Mouse (Mus musculus) forebrain, embryonic 13.5 days (tissue): ENCODE measurements around the gene Ndn. TPM values are rescaled to one million over a fixed set of nuclear protein-coding genes. Genes with fewer than 3 reads are reported as not detected.

Experiments
- ATAC-seq: fragments of 200-750 bp; cut with Nextera tagmentation; 2 replicates; pipeline ENCODE4 v1.8.0; 2017
- H3K27ac ChIP-seq: fragments of 300-500 bp; sonication (generic); 2 replicates; pipeline ENCODE4 v1.5.1; 2015; ENCODE audit warnings: inconsistent platforms, mild to moderate bottlenecking, moderate library complexity
- H3K27me3 ChIP-seq: fragments of 300-500 bp; sonication (generic); 2 replicates; pipeline ENCODE4 v1.6.1; 2015; ENCODE audit warnings: mild to moderate bottlenecking, inconsistent platforms
- H3K36me3 ChIP-seq: fragments of 300-500 bp; sonication (generic); 2 replicates; pipeline ENCODE4 v1.6.1; 2015; ENCODE audit warnings: mild to moderate bottlenecking, inconsistent platforms; ENCODE audit not compliant: poor library complexity, severe bottlenecking
- H3K4me1 ChIP-seq: fragments of 300-500 bp; sonication (generic); 2 replicates; pipeline ENCODE4 v1.6.1; 2015; ENCODE audit warnings: inconsistent platforms
- H3K4me2 ChIP-seq: fragments of 300-500 bp; sonication (generic); 2 replicates; pipeline ENCODE4 v1.6.1; 2015; ENCODE audit warnings: inconsistent platforms, mild to moderate bottlenecking, moderate library complexity
- H3K4me3 ChIP-seq: fragments of 300-500 bp; sonication (generic); 2 replicates; pipeline ENCODE4 v1.5.1; 2015; ENCODE audit warnings: mild to moderate bottlenecking, inconsistent platforms
- H3K9ac ChIP-seq: fragments of 300-500 bp; sonication (generic); 2 replicates; pipeline ENCODE4 v1.6.1; 2015; ENCODE audit warnings: mild to moderate bottlenecking, inconsistent platforms
- H3K9me3 ChIP-seq: fragments of 300-500 bp; sonication (generic); replicated peaks from 2 replicates; pipeline ENCODE4 v1.6.1; 2016; ENCODE audit warnings: inconsistent platforms
- WGBS: fragments of 180-500 bp; shearing (Covaris S2); methylation state at CpG from one replicate; pipeline ENCODE4 v1.1.7; 2015; 5-methylcytosine and 5-hydroxymethylcytosine counted together
- polyA plus RNA-seq: library from polyadenylated mRNA; unstranded; fragments of >200 nt; fragmentation: Nextera tagmentation; extraction: Ambion mirVana; gene quantifications from 2 replicates; pipeline ENCODE4 v1.2.1, GENCODE M21; 2015

The Ndn gene
- polyA plus RNA-seq, result 381 and 439 TPM in 2 replicates

GRCm38 (mm10) chr7:62346269-62346668 lies at the start of gene Ndn:
Gene Ndn (plus strand): TSS chr7:62346569.
- peaks cover 10% of the 10 kb centered on the region for H3K9me3 ChIP-seq
- no peak within 1 kb of the TSS for H3K4me2 ChIP-seq
- H3K4me1 ChIP-seq, result peaks cover 14% of the 10 kb centered on the region; the same call in 1 of the 2 replicates
- no peak within 1 kb of the TSS for H3K27ac ChIP-seq
- 59% methylated on average over 1 of the region's 1 CpGs for WGBS
- no peaks in the 10 kb centered on the region for H3K36me3 ChIP-seq
- no peaks in the 10 kb centered on the region for H3K27me3 ChIP-seq
- ATAC-seq, result no peak
- H3K9ac ChIP-seq, result no peak within 1 kb of the TSS
- no peak within 1 kb of the TSS for H3K4me3 ChIP-seq

DNA sequence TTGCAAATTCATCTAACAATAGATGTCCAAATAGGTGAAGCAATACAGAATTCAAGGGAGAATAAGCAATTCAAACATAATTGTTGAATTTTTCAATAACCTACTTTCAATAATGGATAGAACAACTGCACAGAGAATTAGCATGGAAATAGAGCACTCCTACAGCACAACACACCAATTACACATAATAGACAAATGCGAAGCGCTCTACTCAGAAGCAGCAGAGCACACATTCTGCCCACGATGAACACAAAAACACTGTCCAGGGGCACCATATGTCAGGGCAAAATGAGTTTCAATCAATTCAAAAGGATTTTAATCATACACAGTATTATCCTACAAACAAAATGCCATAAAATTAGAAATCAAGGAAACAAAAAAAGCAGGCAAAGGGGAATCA lies 43.9 kb upstream of the Ndn start:
- Histone ChIP-seq H3K9ac (no peak overlapping the region), H3K4me2 (no peak overlapping the region), H3K9me3 (no peaks in the 10 kb centered on the region), H3K4me1 (peaks cover under 1% of the 10 kb centered on the region; the same call in 1 of the 2 replicates), H3K36me3 (no peaks in the 10 kb centered on the region), H3K27ac (no peak overlapping the region), H3K27me3 (no peaks in the 10 kb centered on the region), H3K4me3 (no peak overlapping the region)
- 40% methylated on average over 3 of the region's 3 CpGs for WGBS
- peak; percentile 74; the same call in 1 of the 2 replicates for ATAC-seq

GRCm38 (mm10) chr7:62306896-62307614 lies 39.3 kb upstream of the Ndn start:
- Histone ChIP-seq H3K4me1 (peaks cover 5% of the 10 kb centered on the region; the same call in 1 of the 2 replicates), H3K36me3 (no peaks in the 10 kb centered on the region), H3K9ac (no peak overlapping the region), H3K4me2 (no peak overlapping the region), H3K4me3 (no peak overlapping the region), H3K27me3 (no peaks in the 10 kb centered on the region), H3K9me3 (0 out of 2 replicates have a peak, but pooled peaks cover 2% of the 10 kb centered on the region), H3K27ac (peak overlapping the region; percentile 11; the same call in 1 of the 2 replicates)
- WGBS, result 39% methylated on average over 6 of the region's 6 CpGs
- ATAC-seq, result peak; percentile 86

GRCm38 (mm10) chr7:62316793-62317192 lies 29.6 kb upstream of the Ndn start:
- no peaks in the 10 kb centered on the region for H3K4me1 ChIP-seq
- no peak overlapping the region for H3K9ac ChIP-seq
- no peak overlapping the region for H3K4me3 ChIP-seq
- no peaks in the 10 kb centered on the region for H3K36me3 ChIP-seq
- no peaks in the 10 kb centered on the region for H3K27me3 ChIP-seq
- no peak overlapping the region for H3K4me2 ChIP-seq
- no peak overlapping the region for H3K27ac ChIP-seq
- 80% methylated on average over 5 of the region's 5 CpGs for WGBS
- H3K9me3 ChIP-seq, result peaks cover 7% of the 10 kb centered on the region; the same call in 1 of the 2 replicates
- ATAC-seq, result no peak

GRCm38 (mm10) chr7:62345411-62345810 lies 958 bp upstream of the Ndn start:
- H3K9ac ChIP-seq, result no peak overlapping the region
- H3K27ac ChIP-seq, result no peak overlapping the region
- H3K4me1 ChIP-seq, result peaks cover 11% of the 10 kb centered on the region; the same call in 1 of the 2 replicates
- peaks cover 10% of the 10 kb centered on the region for H3K9me3 ChIP-seq
- H3K36me3 ChIP-seq, result no peaks in the 10 kb centered on the region
- H3K27me3 ChIP-seq, result no peaks in the 10 kb centered on the region
- H3K4me2 ChIP-seq, result no peak overlapping the region
- H3K4me3 ChIP-seq, result no peak overlapping the region
- 41% methylated on average over 1 of the region's 1 CpGs for WGBS
- no peak for ATAC-seq

DNA sequence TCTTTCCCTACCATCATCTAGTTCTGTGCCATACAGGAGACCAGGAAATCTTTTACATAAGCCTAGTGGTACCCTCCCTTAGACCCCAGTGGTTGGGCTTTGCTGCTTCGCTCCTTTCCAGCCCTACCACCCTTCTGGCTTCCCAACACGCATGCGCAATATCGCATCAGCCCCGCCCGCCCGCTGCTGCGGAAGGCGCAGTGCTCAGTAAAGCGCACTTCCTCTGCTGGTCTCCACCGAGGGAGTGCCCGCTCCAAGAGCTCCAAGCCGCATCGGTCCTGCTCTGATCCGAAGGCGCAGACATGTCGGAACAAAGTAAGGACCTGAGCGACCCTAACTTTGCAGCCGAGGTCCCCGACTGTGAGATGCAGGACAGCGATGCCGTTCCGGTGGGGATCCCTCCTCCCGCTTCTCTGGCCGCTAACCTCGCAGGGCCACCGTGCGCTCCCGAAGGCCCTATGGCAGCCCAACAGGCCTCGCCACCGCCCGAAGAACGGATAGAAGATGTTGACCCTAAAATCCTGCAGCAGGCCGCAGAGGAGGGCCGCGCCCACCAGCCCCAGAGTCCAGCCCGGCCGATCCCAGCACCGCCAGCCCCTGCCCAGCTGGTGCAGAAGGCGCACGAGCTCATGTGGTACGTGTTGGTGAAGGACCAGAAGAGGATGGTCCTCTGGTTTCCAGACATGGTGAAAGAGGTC lies 1.9 kb downstream of the Ndn start:
- Histone ChIP-seq H3K4me3 (peak overlapping the region; percentile 61), H3K4me2 (peak overlapping the region; percentile 72), H3K27me3 (no peaks in the 10 kb centered on the region), H3K9me3 (peaks cover 10% of the 10 kb centered on the region), H3K36me3 (no peaks in the 10 kb centered on the region), H3K9ac (peak overlapping the region; percentile 81), H3K4me1 (peaks cover 14% of the 10 kb centered on the region; the same call in 1 of the 2 replicates), H3K27ac (peak overlapping the region; percentile 75)
- ATAC-seq, result peak; percentile 98
- 16% methylated on average over 42 of the region's 42 CpGs for WGBS

GRCm38 (mm10) chr7:62348804-62349190 lies 2.4 kb downstream of the Ndn start:
- Histone ChIP-seq H3K4me3 (peak overlapping the region; percentile 61), H3K36me3 (no peaks in the 10 kb centered on the region), H3K4me2 (peak overlapping the region; percentile 72), H3K27ac (peak overlapping the region; percentile 75), H3K9me3 (peaks cover 10% of the 10 kb centered on the region), H3K4me1 (peaks cover 14% of the 10 kb centered on the region; the same call in 1 of the 2 replicates), H3K27me3 (no peaks in the 10 kb centered on the region), H3K9ac (peak overlapping the region; percentile 81)
- ATAC-seq, result peak; percentile 42
- WGBS, result 35% methylated on average over 17 of the region's 17 CpGs

DNA sequence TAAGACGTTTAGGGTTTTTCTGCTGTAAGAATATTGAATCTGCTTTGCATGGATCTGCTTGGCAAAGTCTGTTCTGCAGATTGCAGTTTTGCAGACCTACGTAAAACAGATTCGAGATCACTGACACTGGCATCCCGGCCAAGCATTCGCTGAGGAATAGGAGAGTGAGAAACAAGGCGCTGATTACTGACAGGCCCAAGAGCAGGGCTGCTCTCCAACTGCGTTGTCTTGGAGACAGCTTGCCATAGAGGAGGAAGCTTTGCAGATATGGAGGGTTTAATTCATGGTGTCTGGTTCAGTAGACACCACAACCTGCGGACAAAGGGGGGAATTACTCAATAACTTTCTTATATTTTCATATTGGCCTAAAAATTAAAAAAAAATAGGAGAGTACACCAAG lies 4.9 kb downstream of the Ndn start:
- no peak overlapping the region for H3K4me3 ChIP-seq
- no peak overlapping the region for H3K9ac ChIP-seq
- 0 out of 2 replicates have a peak overlapping the region, but pooled peaks have one; percentile 22 for H3K4me2 ChIP-seq
- no peak for ATAC-seq
- H3K4me1 ChIP-seq, result peaks cover 14% of the 10 kb centered on the region; the same call in 1 of the 2 replicates
- no peaks in the 10 kb centered on the region for H3K27me3 ChIP-seq
- H3K27ac ChIP-seq, result no peak overlapping the region
- WGBS, result 49% methylated on average over 8 of the region's 8 CpGs
- H3K36me3 ChIP-seq, result no peaks in the 10 kb centered on the region
- peaks cover 10% of the 10 kb centered on the region for H3K9me3 ChIP-seq

GRCm38 (mm10) chr7:62365039-62365636 lies 18.8 kb downstream of the Ndn start:
- Histone ChIP-seq H3K4me1 (no peaks in the 10 kb centered on the region), H3K27ac (peak overlapping the region; percentile 68), H3K27me3 (no peaks in the 10 kb centered on the region), H3K4me2 (no peak overlapping the region), H3K36me3 (no peaks in the 10 kb centered on the region), H3K4me3 (no peak overlapping the region), H3K9me3 (no peaks in the 10 kb centered on the region), H3K9ac (peak overlapping the region; percentile 5; the same call in 1 of the 2 replicates)
- WGBS, result 64% methylated on average over 7 of the region's 7 CpGs
- peak; percentile 55; the same call in 1 of the 2 replicates for ATAC-seq

DNA sequence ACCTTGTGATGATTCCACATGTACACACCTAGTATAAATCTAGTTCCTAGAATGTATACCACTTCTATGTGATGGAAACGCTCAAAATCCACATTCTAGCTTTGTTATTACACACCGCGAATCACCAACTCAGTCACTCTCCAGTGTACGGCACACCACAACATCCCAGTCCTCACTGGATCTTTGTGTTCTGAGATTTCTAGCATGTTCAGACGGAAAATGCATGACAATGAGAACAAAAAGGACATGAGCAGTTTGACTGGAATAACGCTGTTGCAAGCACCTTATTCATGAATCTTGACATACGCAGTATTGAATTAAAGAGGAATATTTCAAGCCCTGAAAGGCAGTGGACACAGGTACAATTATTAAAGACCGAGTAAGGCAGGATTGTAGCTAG lies 20.4 kb downstream of the Ndn start:
- no peak overlapping the region for H3K4me3 ChIP-seq
- H3K4me1 ChIP-seq, result no peaks in the 10 kb centered on the region
- H3K9ac ChIP-seq, result no peak overlapping the region
- no peak for ATAC-seq
- no peaks in the 10 kb centered on the region for H3K9me3 ChIP-seq
- no peaks in the 10 kb centered on the region for H3K27me3 ChIP-seq
- H3K27ac ChIP-seq, result peak overlapping the region; percentile 49
- no peaks in the 10 kb centered on the region for H3K36me3 ChIP-seq
- 66% methylated on average over 8 of the region's 8 CpGs for WGBS
- no peak overlapping the region for H3K4me2 ChIP-seq

DNA sequence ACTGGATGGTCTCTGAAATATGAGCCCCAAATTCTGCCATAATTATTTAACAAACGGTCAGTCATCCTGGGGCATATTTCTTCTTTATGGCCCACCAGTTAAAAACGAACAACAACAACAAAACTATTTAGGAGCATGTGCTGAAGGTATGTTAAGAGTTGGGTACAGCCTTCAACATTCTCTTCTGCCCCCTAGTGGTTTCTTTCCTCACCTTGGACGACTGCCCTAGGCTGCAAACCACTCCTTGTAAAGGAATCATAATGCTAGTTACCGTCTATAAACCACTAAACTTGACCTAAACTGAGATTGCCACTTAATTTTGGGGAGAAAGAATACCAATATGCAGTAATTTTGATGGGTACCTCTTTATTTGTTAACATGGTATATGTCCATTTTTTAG lies 29.3 kb downstream of the Ndn start:
- Histone ChIP-seq H3K9me3 (peaks cover 35% of the 10 kb centered on the region), H3K27me3 (no peaks in the 10 kb centered on the region), H3K4me3 (no peak overlapping the region), H3K4me2 (no peak overlapping the region), H3K4me1 (0 out of 2 replicates have a peak, but pooled peaks cover 10% of the 10 kb centered on the region), H3K27ac (no peak overlapping the region), H3K36me3 (peaks cover 9% of the 10 kb centered on the region; the same call in 1 of the 2 replicates), H3K9ac (no peak overlapping the region)
- ATAC-seq, result no peak
- WGBS, result 35% methylated on average over 4 of the region's 4 CpGs
